In genomic region chr16:30948216-30948615, GRCm38 (mm10) we compare ENCODE assay signal across 17 mouse cellular contexts.
DNase-seq lines count a peak whose midpoint lies in the region; ATAC-seq lines count a peak whose summit lies in the region.
"Had no signal": no experiment of that assay in that cellular context is flagged by ENCODE, and none has a peak within 500 bp of the region (broad histone marks: within the 10 kb centered on the region; RNA-seq: fewer than 3 reads in every experiment).

No protein-coding gene starts in this region.

- DNase-seq in kidney, postnatal 10 days, result peak; percentile 4
- DNase-seq in kidney, adult 11 months, result no peak
- peak; percentile 50 for DNase-seq in CD4-positive helper T cell, adult 2 months (ENCODE audit: low read depth, low spot score)
- DNase-seq in gastrocnemius, postnatal 14 days, result no peak
- DNase-seq in midbrain, embryonic 11.5 days (ENCODE audit: low spot score, missing footprints), result no peak
- DNase-seq: adrenal gland, adult 8-10 months; cerebellum, postnatal 10 days; heart, postnatal 36 days; liver, embryonic 13.5 days; lung, postnatal 10 days; midbrain, embryonic 14.5 days had no signal

- H3K27me3 ChIP-seq in midbrain, embryonic 11.5 days (ENCODE audit: control insufficient read depth, insufficient read depth, low read length), result no peaks in the 10 kb centered on the region
- H3K27me3 ChIP-seq in hindbrain, embryonic 16.5 days (replicated peaks; ENCODE audit: control insufficient read depth, insufficient read depth, low read length), result no peaks in the 10 kb centered on the region
- H3K27me3 ChIP-seq: liver, embryonic 13.5 days; neural tube, embryonic 13.5 days had no signal

- H3K9ac ChIP-seq in midbrain, embryonic 11.5 days (ENCODE audit: low read length), result no peak overlapping the region
- no peak overlapping the region for H3K9ac ChIP-seq in hindbrain, embryonic 16.5 days (ENCODE audit: low read depth, low read length)
- H3K9ac ChIP-seq: liver, embryonic 13.5 days; neural tube, embryonic 13.5 days had no signal

- peak; percentile 81 for ATAC-seq in activated CD4-positive, CD25-positive, alpha-beta regulatory T cell, adult 4 months
- peak; percentile 72 for ATAC-seq in megakaryocyte progenitor cell, adult 5-6 weeks (replicated peaks; ENCODE audit: poor library complexity)
- no peak for ATAC-seq in midbrain, embryonic 11.5 days (ENCODE audit: low FRiP score)
- no peak for ATAC-seq in hindbrain, embryonic 16.5 days
- ATAC-seq: intestine, postnatal 0 days had no signal

- intact Hi-C loops in gastrocnemius, postnatal 14 days (cut with DNase I; ENCODE audit: low total_unique reads), result no loop called here

- H3K27ac ChIP-seq in midbrain, embryonic 11.5 days (ENCODE audit: low read depth, low read length), result no peak overlapping the region
- no peak overlapping the region for H3K27ac ChIP-seq in hindbrain, embryonic 16.5 days (ENCODE audit: low read depth, low read length)
- H3K27ac ChIP-seq: liver, embryonic 13.5 days; neural tube, embryonic 13.5 days had no signal

- no peak overlapping the region for H3K4me3 ChIP-seq in midbrain, embryonic 11.5 days (ENCODE audit: low read depth, low read length)
- no peak overlapping the region for H3K4me3 ChIP-seq in hindbrain, embryonic 16.5 days (ENCODE audit: low read length)
- H3K4me3 ChIP-seq: liver, embryonic 13.5 days; neural tube, embryonic 13.5 days had no signal

- H3K4me2 ChIP-seq in midbrain, embryonic 11.5 days, result no peak overlapping the region
- no peak overlapping the region for H3K4me2 ChIP-seq in hindbrain, embryonic 16.5 days (ENCODE audit: low read length)
- H3K4me2 ChIP-seq: heart, embryonic 11.5 days; liver, embryonic 13.5 days; neural tube, embryonic 13.5 days had no signal

- WGBS in midbrain, embryonic 11.5 days, result 97% methylated on average over 4 of the region's 4 CpGs
- 92% methylated on average over 4 of the region's 4 CpGs for WGBS in hindbrain, embryonic 16.5 days

- no peaks in the 10 kb centered on the region for H3K36me3 ChIP-seq in midbrain, embryonic 11.5 days (ENCODE audit: control insufficient read depth, insufficient read depth, low read length)
- H3K36me3 ChIP-seq in hindbrain, embryonic 16.5 days (ENCODE audit: control insufficient read depth, insufficient read depth, low read length), result no peaks in the 10 kb centered on the region
- H3K36me3 ChIP-seq: liver, embryonic 13.5 days; neural tube, embryonic 13.5 days had no signal

- H3K9me3 ChIP-seq in midbrain, embryonic 11.5 days (ENCODE audit: control insufficient read depth, low read length), result no peaks in the 10 kb centered on the region; the same call in 1 of the 2 replicates
- no peaks in the 10 kb centered on the region for H3K9me3 ChIP-seq in hindbrain, embryonic 16.5 days (ENCODE audit: control insufficient read depth, low read length)
- H3K9me3 ChIP-seq: liver, embryonic 13.5 days; neural tube, embryonic 13.5 days had no signal

- no peaks in the 10 kb centered on the region for H3K4me1 ChIP-seq in midbrain, embryonic 11.5 days (ENCODE audit: control insufficient read depth, insufficient read depth, low read length)
- no peaks in the 10 kb centered on the region for H3K4me1 ChIP-seq in hindbrain, embryonic 16.5 days (ENCODE audit: control insufficient read depth, insufficient read depth, low read depth, low read length)
- H3K4me1 ChIP-seq: neural tube, embryonic 13.5 days had no signal

Comparison
In these comparisons a context has a peak if more than half of its experiments do, and no peak if none do; other contexts are left out.
1. DNase-seq: peak in kidney, postnatal 10 days (single experiment) and CD4-positive helper T cell, adult 2 months (single experiment); none in kidney, adult 11 months (single experiment), gastrocnemius, postnatal 14 days (single experiment) and midbrain, embryonic 11.5 days (single experiment).
2. ATAC-seq: peak in activated CD4-positive, CD25-positive, alpha-beta regulatory T cell, adult 4 months (single experiment) and megakaryocyte progenitor cell, adult 5-6 weeks (single experiment); none in midbrain, embryonic 11.5 days (single experiment) and hindbrain, embryonic 16.5 days (single experiment).